Mouse (Mus musculus): ENCODE data around the gene Ttyh2. TPM values are rescaled to one million over a fixed set of nuclear protein-coding genes. Genes with fewer than 3 reads are reported as not detected.
A peak's percentile ranks its signal among the peaks of the same experiment; 100 is the strongest.
"Not testable (repeated sequence)": the region's sequence is repeated elsewhere in the genome, so short reads cannot be mapped to it uniquely, and the experiment has no call there.

Gene Ttyh2
- polyA plus RNA-seq, 1 experiment from 2014 or later: 10.0 TPM

- Histone ChIP-seq H3K4me3 (replicated peaks) (no peak overlapping the region), H3K36me3 (no peaks in the 10 kb centered on the region), H3K9me3 (no peaks in the 10 kb centered on the region), H3K4me2 (no peak overlapping the region), H3K9ac (replicated peaks) (no peak overlapping the region), H3K27ac (no peak overlapping the region), H3K4me1 (replicated peaks) (0 out of 2 replicates have a peak, but pooled peaks cover 6% of the 10 kb centered on the region), H3K27me3 (peaks cover 21% of the 10 kb centered on the region)
- WGBS: 89% methylated on average over 14 of the region's 14 CpGs
- no peak for ATAC-seq (ENCODE audit: insufficient number of reproducible peaks, insufficient read depth, low FRiP score, low TSS enrichment, low read depth)
Observed at GRCm38 (mm10) chr11:114662161-114662560, 13.1 kb upstream of the Ttyh2 start.

- Histone ChIP-seq H3K36me3 (no peaks in the 10 kb centered on the region), H3K27me3 (peaks cover 14% of the 10 kb centered on the region), H3K4me3 (replicated peaks) (no peak overlapping the region), H3K9me3 (no peaks in the 10 kb centered on the region), H3K9ac (replicated peaks) (no peak overlapping the region), H3K4me2 (no peak overlapping the region), H3K27ac (no peak overlapping the region), H3K4me1 (replicated peaks) (0 out of 2 replicates have a peak, but pooled peaks cover 6% of the 10 kb centered on the region)
- no peak for ATAC-seq (ENCODE audit: insufficient number of reproducible peaks, insufficient read depth, low FRiP score, low TSS enrichment, low read depth)
- 23% methylated on average over 6 of the region's 6 CpGs for WGBS
Observed at GRCm38 (mm10) chr11:114662746-114663362, 12.4 kb upstream of the Ttyh2 start.

GRCm38 (mm10) chr11:114664164-114664563 is 11.1 kb upstream of the Ttyh2 start:
- Histone ChIP-seq H3K4me1 (replicated peaks) (0 out of 2 replicates have a peak, but pooled peaks cover 6% of the 10 kb centered on the region), H3K4me3 (replicated peaks) (no peak overlapping the region), H3K36me3 (no peaks in the 10 kb centered on the region), H3K27ac (no peak overlapping the region), H3K27me3 (peaks cover 13% of the 10 kb centered on the region), H3K9ac (replicated peaks) (no peak overlapping the region), H3K4me2 (no peak overlapping the region), H3K9me3 (no peaks in the 10 kb centered on the region)
- 77% methylated on average over 7 of the region's 7 CpGs for WGBS
- ATAC-seq (ENCODE audit: insufficient number of reproducible peaks, insufficient read depth, low FRiP score, low TSS enrichment, low read depth): no peak

- Histone ChIP-seq H3K36me3 (peaks cover 4% of the 10 kb centered on the region), H3K27ac (no peak overlapping the region), H3K4me3 (replicated peaks) (no peak overlapping the region), H3K4me1 (replicated peaks) (peaks cover 17% of the 10 kb centered on the region), H3K9me3 (no peaks in the 10 kb centered on the region), H3K9ac (replicated peaks) (no peak overlapping the region), H3K27me3 (peaks cover 13% of the 10 kb centered on the region), H3K4me2 (no peak overlapping the region)
- ATAC-seq (ENCODE audit: insufficient number of reproducible peaks, insufficient read depth, low FRiP score, low TSS enrichment, low read depth): no peak
- 70% methylated on average over 2 of the region's 2 CpGs for WGBS
Observed at GRCm38 (mm10) chr11:114665463-114665862, 9.8 kb upstream of the Ttyh2 start.

GRCm38 (mm10) chr11:114666786-114667185 is 8.4 kb upstream of the Ttyh2 start:
- H3K9me3 ChIP-seq: no peaks in the 10 kb centered on the region
- no peak overlapping the region; the same call in 1 of the 2 replicates for H3K4me2 ChIP-seq
- no peak for ATAC-seq (ENCODE audit: insufficient number of reproducible peaks, insufficient read depth, low FRiP score, low TSS enrichment, low read depth)
- H3K36me3 ChIP-seq: peaks cover 17% of the 10 kb centered on the region
- no peak overlapping the region for H3K9ac ChIP-seq (replicated peaks)
- 12% methylated on average over 13 of the region's 13 CpGs for WGBS
- peaks cover 22% of the 10 kb centered on the region for H3K4me1 ChIP-seq (replicated peaks)
- peaks cover 13% of the 10 kb centered on the region for H3K27me3 ChIP-seq
- no peak overlapping the region for H3K4me3 ChIP-seq (replicated peaks)
- H3K27ac ChIP-seq: no peak overlapping the region

GRCm38 (mm10) chr11:114667236-114667931 is 7.8 kb upstream of the Ttyh2 start:
- no peak overlapping the region for H3K4me3 ChIP-seq (replicated peaks)
- WGBS: 43% methylated on average over 17 of the region's 18 CpGs
- no peak overlapping the region for H3K4me2 ChIP-seq
- no peaks in the 10 kb centered on the region for H3K9me3 ChIP-seq
- H3K27me3 ChIP-seq: peaks cover 13% of the 10 kb centered on the region
- peaks cover 22% of the 10 kb centered on the region for H3K4me1 ChIP-seq (replicated peaks)
- ATAC-seq (ENCODE audit: insufficient number of reproducible peaks, insufficient read depth, low FRiP score, low TSS enrichment, low read depth): no peak; the same call in 1 of the 2 replicates
- H3K36me3 ChIP-seq: peaks cover 23% of the 10 kb centered on the region
- H3K27ac ChIP-seq: no peak overlapping the region
- no peak overlapping the region for H3K9ac ChIP-seq (replicated peaks)

- WGBS: 20% methylated on average over 11 of the region's 11 CpGs
- H3K9ac ChIP-seq (replicated peaks); H3K4me3 ChIP-seq (replicated peaks); H3K9me3 ChIP-seq; H3K4me2 ChIP-seq; H3K27ac ChIP-seq: not testable (repeated sequence)
- Histone ChIP-seq H3K36me3 (peaks cover 28% of the 10 kb centered on the region), H3K27me3 (peaks cover 13% of the 10 kb centered on the region), H3K4me1 (replicated peaks) (peaks cover 20% of the 10 kb centered on the region)
- ATAC-seq (ENCODE audit: insufficient number of reproducible peaks, insufficient read depth, low FRiP score, low TSS enrichment, low read depth): 0 out of 2 replicates have a peak, but pooled peaks have one; percentile 13
Observed at GRCm38 (mm10) chr11:114667932-114668285, 7.3 kb upstream of the Ttyh2 start.

- no peaks in the 10 kb centered on the region for H3K9me3 ChIP-seq
- H3K9ac ChIP-seq (replicated peaks): peak within 1 kb of the TSS; percentile 92
- WGBS: 2% methylated on average over 21 of the region's 21 CpGs
- peaks cover 13% of the 10 kb centered on the region for H3K27me3 ChIP-seq
- ATAC-seq (ENCODE audit: insufficient number of reproducible peaks, insufficient read depth, low FRiP score, low TSS enrichment, low read depth): peak; percentile 73
- H3K36me3 ChIP-seq: peaks cover 32% of the 10 kb centered on the region
- peak within 1 kb of the TSS; percentile 87 for H3K4me3 ChIP-seq (replicated peaks)
- peaks cover 19% of the 10 kb centered on the region for H3K4me1 ChIP-seq (replicated peaks)
- H3K27ac ChIP-seq: peak within 1 kb of the TSS; percentile 93
- H3K4me2 ChIP-seq: peak within 1 kb of the TSS; percentile 92
Observed at GRCm38 (mm10) chr11:114668301-114668710, 6.9 kb upstream of the Ttyh2 start, which contains the start of gene Rpl38. Rpl38 (plus strand) TSS chr11:114668524.

GRCm38 (mm10) chr11:114668741-114669623 is 6.2 kb upstream of the Ttyh2 start:
- peak overlapping the region; percentile 93 for H3K27ac ChIP-seq
- WGBS: under 1% methylated on average over 60 of the region's 60 CpGs

GRCm38 (mm10) chr11:114669651-114670168 is 5.5 kb upstream of the Ttyh2 start:
- Histone ChIP-seq H3K36me3 (peaks cover 43% of the 10 kb centered on the region), H3K4me1 (replicated peaks) (peaks cover 19% of the 10 kb centered on the region), H3K4me2 (peak overlapping the region; percentile 92), H3K27ac (no peak overlapping the region), H3K9ac (replicated peaks) (peak overlapping the region; percentile 92), H3K4me3 (replicated peaks) (peak overlapping the region; percentile 87), H3K27me3 (peaks cover 13% of the 10 kb centered on the region), H3K9me3 (no peaks in the 10 kb centered on the region)
- 9% methylated on average over 12 of the region's 12 CpGs for WGBS
- no peak for ATAC-seq (ENCODE audit: insufficient number of reproducible peaks, insufficient read depth, low FRiP score, low TSS enrichment, low read depth)

More at GRCm38 (mm10) chr11:114668741-114669623, 6.2 kb upstream of the Ttyh2 start:
- H3K4me3 ChIP-seq (replicated peaks): peak overlapping the region; percentile 87
- peak overlapping the region; percentile 92 for H3K9ac ChIP-seq (replicated peaks)
- peak; percentile 66 for ATAC-seq (ENCODE audit: insufficient number of reproducible peaks, insufficient read depth, low FRiP score, low TSS enrichment, low read depth)
- H3K27me3 ChIP-seq: peaks cover 13% of the 10 kb centered on the region
- no peaks in the 10 kb centered on the region for H3K9me3 ChIP-seq
- H3K4me1 ChIP-seq (replicated peaks): peaks cover 19% of the 10 kb centered on the region
- peaks cover 39% of the 10 kb centered on the region for H3K36me3 ChIP-seq
- peak overlapping the region; percentile 92 for H3K4me2 ChIP-seq

All from limb, embryonic 12.5 days (tissue).